ENCODE assay signal across 12 mouse cellular contexts in genomic region chr6:51594516-51594915, GRCm38 (mm10).
DNase-seq lines count a peak whose midpoint lies in the region; ATAC-seq and TF ChIP-seq lines count a peak whose summit lies in the region.
"Had no signal": no experiment of that assay in that cellular context is flagged by ENCODE, and none has a peak within 500 bp of the region (broad histone marks: within the 10 kb centered on the region; RNA-seq: fewer than 3 reads in every experiment).

No protein-coding gene starts in this region.

- no peak for TF ChIP-seq RAD21 in MEL (IDR thresholded peaks at IDR 0.05; ENCODE audit: low read depth, low read length)

- no peak overlapping the region for H3K27ac ChIP-seq in kidney, postnatal 0 days
- no peak overlapping the region for H3K27ac ChIP-seq in MEL (ENCODE audit: control insufficient read depth, low read depth, low read length)
- H3K27ac ChIP-seq in hindbrain, embryonic 16.5 days (ENCODE audit: low read depth, low read length), result peak overlapping the region; percentile 99
- H3K27ac ChIP-seq: liver, embryonic 12.5 days had no signal

- TF ChIP-seq EP300 in MEL (IDR thresholded peaks at IDR 0.05; ENCODE audit: low read depth in 1 of 2, low read length in 2 of 2), result no peak

- 0 out of 2 replicates have a peak overlapping the region, but pooled peaks have one; percentile 11 for H3K4me2 ChIP-seq in kidney, postnatal 0 days (ENCODE audit: low read length)
- H3K4me2 ChIP-seq in hindbrain, embryonic 16.5 days (ENCODE audit: low read length), result no peak overlapping the region
- H3K4me2 ChIP-seq: liver, embryonic 12.5 days had no signal

- no peak for DNase-seq in frontal cortex, postnatal 14 days (ENCODE audit: low spot score in 2 of 2)
- peak; percentile 64 for DNase-seq in kidney, postnatal 0 days (ENCODE audit: low spot score)
- DNase-seq in kidney, postnatal 10 days, result no peak
- peak; percentile 36 for DNase-seq in MEL (ENCODE audit: low read depth, low spot score)
- DNase-seq in natural killer cell, adult 2 months (ENCODE audit: low spot score in 2 of 2), result no peak
- DNase-seq in adrenal gland, adult 2 months, result no peak
- DNase-seq: kidney, adult 2 months; thymus, postnatal 14 days had no signal

- TF ChIP-seq POLR2A in MEL (IDR thresholded peaks at IDR 0.05; ENCODE audit: control insufficient read depth in 1 of 2, insufficient read depth in 1 of 2, low read depth in 1 of 2, low read length in 2 of 2, poor library complexity in 1 of 2), result no peak

- no peaks in the 10 kb centered on the region; the same call in none of the 2 replicates for H3K4me1 ChIP-seq in kidney, postnatal 0 days (replicated peaks; ENCODE audit: insufficient read depth, low read length)
- no peaks in the 10 kb centered on the region; a peak in 1 of 4 replicates for H3K4me1 ChIP-seq in MEL (ENCODE audit: control insufficient read depth in 1 of 2, insufficient read depth in 2 of 2, low read length in 2 of 2)
- H3K4me1 ChIP-seq in hindbrain, embryonic 16.5 days (ENCODE audit: control insufficient read depth, insufficient read depth, low read depth, low read length), result peaks cover 7% of the 10 kb centered on the region

- H3K4me3 ChIP-seq in kidney, postnatal 0 days (replicated peaks; ENCODE audit: low read depth, low read length), result no peak overlapping the region
- H3K4me3 ChIP-seq in MEL (ENCODE audit: control insufficient read depth in 1 of 2, insufficient read depth in 1 of 2, low read depth in 2 of 2, low read length in 2 of 2), result no peak overlapping the region
- H3K4me3 ChIP-seq in hindbrain, embryonic 16.5 days (ENCODE audit: low read length), result no peak overlapping the region
- H3K4me3 ChIP-seq: erythroblast, embryonic 14.5 days; liver, embryonic 12.5 days had no signal

- H3K9ac ChIP-seq in kidney, postnatal 0 days (ENCODE audit: low read depth, low read length), result no peak overlapping the region
- H3K9ac ChIP-seq in MEL (ENCODE audit: control insufficient read depth, low read depth, low read length, poor library complexity, severe bottlenecking), result no peak overlapping the region
- H3K9ac ChIP-seq in hindbrain, embryonic 16.5 days (ENCODE audit: low read depth, low read length), result no peak overlapping the region
- H3K9ac ChIP-seq: liver, embryonic 12.5 days had no signal

- no peaks in the 10 kb centered on the region for H3K79me2 ChIP-seq in MEL (ENCODE audit: control insufficient read depth, insufficient read depth, low read length, poor library complexity)

- H3K27me3 ChIP-seq in kidney, postnatal 0 days (ENCODE audit: insufficient read depth, low read length), result no peaks in the 10 kb centered on the region
- H3K27me3 ChIP-seq in MEL (ENCODE audit: control insufficient read depth in 1 of 2, insufficient read depth in 2 of 2, low read length in 2 of 2), result no peaks in the 10 kb centered on the region
- no peaks in the 10 kb centered on the region for H3K27me3 ChIP-seq in hindbrain, embryonic 16.5 days (replicated peaks; ENCODE audit: control insufficient read depth, insufficient read depth, low read length)

- peak; percentile 69 for ATAC-seq in frontal cortex, adult (ENCODE audit: low TSS enrichment)
- ATAC-seq in kidney, postnatal 0 days (replicated peaks; ENCODE audit: low FRiP score, low read depth), result no peak
- no peak for ATAC-seq in hindbrain, embryonic 16.5 days
- ATAC-seq: liver, embryonic 12.5 days had no signal

- WGBS in kidney, postnatal 0 days, result 38% methylated on average over 4 of the region's 4 CpGs
- WGBS in hindbrain, embryonic 16.5 days, result 50% methylated on average over 4 of the region's 4 CpGs

- H3K9me3 ChIP-seq in kidney, postnatal 0 days (replicated peaks; ENCODE audit: low read length), result no peaks in the 10 kb centered on the region
- no peaks in the 10 kb centered on the region for H3K9me3 ChIP-seq in MEL (replicated peaks; ENCODE audit: insufficient read depth, low read length)
- H3K9me3 ChIP-seq in hindbrain, embryonic 16.5 days (ENCODE audit: control insufficient read depth, low read length), result no peaks in the 10 kb centered on the region
- H3K9me3 ChIP-seq: liver, embryonic 12.5 days had no signal

- no peaks in the 10 kb centered on the region for H3K36me3 ChIP-seq in kidney, postnatal 0 days (ENCODE audit: insufficient read depth, low read length)
- no peaks in the 10 kb centered on the region for H3K36me3 ChIP-seq in MEL (ENCODE audit: control insufficient read depth in 1 of 2, insufficient read depth in 2 of 2, low read length in 2 of 2)
- H3K36me3 ChIP-seq in hindbrain, embryonic 16.5 days (ENCODE audit: control insufficient read depth, insufficient read depth, low read length), result no peaks in the 10 kb centered on the region
- H3K36me3 ChIP-seq: liver, embryonic 12.5 days had no signal

- TF ChIP-seq CTCF in kidney, postnatal 0 days (IDR thresholded peaks at IDR 0.05; ENCODE audit: low read depth), result no peak
- TF ChIP-seq CTCF in MEL (IDR thresholded peaks at IDR 0.05 in 2 of 3, conservative IDR thresholded peaks at IDR 0.05 in 1 of 3; ENCODE audit: control insufficient read depth in 1 of 3, insufficient read depth in 1 of 3, low read depth in 2 of 3, low read length in 3 of 3, poor library complexity in 1 of 3, severe bottlenecking in 1 of 3), result no peak

TF ChIP-seq in MEL, 35 proteins besides CTCF, POLR2A, EP300 and RAD21:
- TF ChIP-seq CHD2 (IDR thresholded peaks at IDR 0.05; ENCODE audit: low read length) (no peak), TAL1 (IDR thresholded peaks at IDR 0.05; ENCODE audit: low read length) (no peak), CHD1 (IDR thresholded peaks at IDR 0.05; ENCODE audit: low read depth, low read length) (no peak), ZNF384 (IDR thresholded peaks at IDR 0.05; ENCODE audit: low read depth, low read length) (no peak), BHLHE40 (IDR thresholded peaks at IDR 0.05; ENCODE audit: borderline replicate concordance, low read depth, low read length) (no peak), GABPA (IDR thresholded peaks at IDR 0.05; ENCODE audit: low read depth, low read length) (no peak), ZC3H11A (IDR thresholded peaks at IDR 0.05; ENCODE audit: low read depth, low read length) (no peak)

Comparison
In these comparisons a context has a peak if more than half of its experiments do, and no peak if none do; other contexts are left out.
1. DNase-seq: peak in kidney, postnatal 0 days (single experiment) and MEL (single experiment); none in frontal cortex, postnatal 14 days (0 of 2), kidney, postnatal 10 days (single experiment), natural killer cell, adult 2 months (0 of 2) and adrenal gland, adult 2 months (single experiment).